Mouse (Mus musculus) splenic B cell, adult 2 months (primary cell): Measurements from ENCODE around the gene Six1.
"Not testable (repeated sequence)": the region's sequence is repeated elsewhere in the genome, so short reads cannot be mapped to it uniquely, and the experiment has no call there.

Source experiments
- DNase-seq: peaks from one replicate; pipeline ENCODE4 v3.0.0-alpha.2; 2011; ENCODE audit warnings: low read depth, low spot score
- H3K27me3 ChIP-seq: 2 replicates; pipeline ENCODE4 v1.6.1; 2012; ENCODE audit warnings: mild to moderate bottlenecking, low read length, moderate library complexity, mixed read lengths; ENCODE audit not compliant: control insufficient read depth, poor library complexity, insufficient read depth, severe bottlenecking
- H3K36me3 ChIP-seq: 2 replicates; pipeline ENCODE4 v1.6.1; 2012; ENCODE audit warnings: mild to moderate bottlenecking, low read length, moderate library complexity, mixed read lengths; ENCODE audit not compliant: control insufficient read depth, poor library complexity, insufficient read depth, severe bottlenecking

Six1 gene

DNA sequence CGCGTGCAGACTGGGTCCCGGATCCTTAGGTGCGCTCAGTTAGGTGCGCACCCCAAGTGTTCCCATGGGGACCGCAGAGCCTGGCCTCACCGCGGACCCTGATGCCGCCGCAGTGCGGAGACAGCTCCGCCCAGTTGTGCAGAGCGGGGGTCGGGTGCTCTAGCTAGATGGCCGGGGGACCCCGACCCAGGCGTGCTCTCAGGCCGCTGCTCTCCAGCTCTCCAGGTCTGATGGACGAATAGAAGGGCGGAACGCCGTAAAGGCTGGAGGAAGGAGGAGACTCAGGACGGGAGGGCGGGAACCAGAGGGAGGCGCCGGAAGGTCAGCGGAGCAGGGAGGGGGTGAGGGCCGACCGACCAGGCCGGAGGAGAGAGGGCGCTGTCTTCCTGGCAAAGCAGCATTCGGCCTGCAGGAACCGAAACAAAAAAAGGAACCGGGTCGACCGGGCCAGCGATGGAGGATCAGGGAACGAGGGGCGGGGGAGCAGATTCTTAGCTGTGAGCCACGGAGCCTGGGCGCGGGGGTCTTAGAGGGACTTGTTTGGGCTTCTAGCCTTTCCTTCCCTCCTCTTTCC, at the start of gene Six1:
Gene Six1 (minus strand): TSS at position 220 of the 574 bp plus-strand sequence.
- Histone ChIP-seq H3K27me3 (peaks cover 3% of the 10 kb centered on the region), H3K36me3 (no peaks in the 10 kb centered on the region)
- peak; percentile 29 for DNase-seq

DNA sequence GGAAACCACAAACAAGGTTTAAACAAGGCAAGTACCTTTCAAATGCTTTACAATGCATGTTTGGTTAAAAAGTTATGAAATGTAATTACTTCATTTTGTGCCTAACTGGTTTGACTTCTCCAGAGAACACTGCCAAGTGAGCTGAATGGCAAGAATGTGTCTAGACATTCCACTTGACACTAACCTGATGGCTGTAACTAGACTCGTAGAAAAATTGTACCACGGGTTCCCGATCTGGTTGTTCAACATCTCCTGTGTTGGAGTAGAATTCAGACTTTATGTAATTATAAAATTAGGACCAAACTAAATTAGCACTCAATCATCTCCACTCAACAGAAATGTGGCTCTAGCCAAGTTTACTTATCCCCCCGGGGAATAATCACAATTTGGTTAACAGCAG, 44.9 kb upstream of the Six1 start:
- Histone ChIP-seq H3K36me3 (no peaks in the 10 kb centered on the region), H3K27me3 (no peaks in the 10 kb centered on the region)
- DNase-seq: no peak

DNA sequence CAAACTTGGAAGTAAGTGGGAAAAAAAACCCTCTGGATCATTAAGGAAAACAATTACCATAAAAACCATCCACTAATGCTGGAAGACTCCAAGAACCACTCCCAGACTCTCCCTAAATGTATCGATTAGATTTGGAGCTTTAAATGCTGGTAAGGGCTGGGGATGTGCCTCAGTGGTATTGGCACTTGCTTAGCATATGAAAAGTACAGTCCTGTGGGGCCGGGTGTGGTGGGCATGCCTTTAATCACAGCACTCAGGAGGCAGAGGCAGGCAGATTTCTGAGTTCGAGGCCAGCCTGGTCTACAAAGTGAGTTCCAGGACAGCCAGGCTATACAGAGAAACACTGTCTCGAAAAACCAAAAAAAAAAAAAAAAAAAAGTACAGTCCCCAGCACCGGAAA, 42.5 kb upstream of the Six1 start:
- not testable (repeated sequence) for H3K36me3 ChIP-seq, H3K27me3 ChIP-seq, DNase-seq

DNA sequence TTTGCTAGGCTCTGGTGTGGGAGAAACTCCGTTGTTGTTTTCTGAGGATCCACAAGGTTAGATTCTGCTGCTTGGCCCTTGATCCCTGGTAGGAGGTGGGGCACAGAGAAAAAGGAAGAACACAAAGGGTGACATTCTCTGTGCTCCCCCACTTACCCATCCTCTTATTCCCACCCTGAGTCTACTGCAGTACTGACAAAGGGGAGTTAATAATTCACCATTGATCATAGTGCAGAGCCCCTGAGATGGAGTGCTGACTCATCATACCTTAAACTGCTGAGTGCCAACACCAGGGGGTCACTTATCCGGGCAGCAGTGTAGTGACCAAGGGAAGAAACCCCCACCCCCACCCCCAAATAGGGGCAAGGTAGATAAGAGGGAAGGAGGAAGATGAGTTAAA, 40.9 kb upstream of the Six1 start:
- no peaks in the 10 kb centered on the region for H3K36me3 ChIP-seq
- DNase-seq: no peak
- no peaks in the 10 kb centered on the region for H3K27me3 ChIP-seq

DNA sequence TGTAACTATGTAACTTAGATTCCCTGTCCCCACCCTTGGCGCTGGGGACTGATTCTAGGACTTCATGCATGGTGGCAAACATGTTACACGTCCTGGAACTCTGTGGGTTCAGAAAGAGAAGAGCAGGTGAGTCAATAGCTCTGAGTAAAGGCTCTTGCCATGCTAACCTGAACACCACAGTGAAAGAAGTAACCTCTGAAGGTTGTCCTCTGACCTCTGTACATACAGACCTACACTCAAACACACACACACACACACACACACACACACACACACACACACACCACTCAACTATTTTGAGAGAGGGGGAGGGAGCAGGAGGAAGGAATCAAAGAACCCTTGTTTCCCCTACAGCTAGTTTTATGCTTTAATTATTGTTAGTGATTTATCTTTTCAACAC, 40.5 kb upstream of the Six1 start:
- no peaks in the 10 kb centered on the region for H3K36me3 ChIP-seq
- DNase-seq: no peak
- no peaks in the 10 kb centered on the region for H3K27me3 ChIP-seq

DNA sequence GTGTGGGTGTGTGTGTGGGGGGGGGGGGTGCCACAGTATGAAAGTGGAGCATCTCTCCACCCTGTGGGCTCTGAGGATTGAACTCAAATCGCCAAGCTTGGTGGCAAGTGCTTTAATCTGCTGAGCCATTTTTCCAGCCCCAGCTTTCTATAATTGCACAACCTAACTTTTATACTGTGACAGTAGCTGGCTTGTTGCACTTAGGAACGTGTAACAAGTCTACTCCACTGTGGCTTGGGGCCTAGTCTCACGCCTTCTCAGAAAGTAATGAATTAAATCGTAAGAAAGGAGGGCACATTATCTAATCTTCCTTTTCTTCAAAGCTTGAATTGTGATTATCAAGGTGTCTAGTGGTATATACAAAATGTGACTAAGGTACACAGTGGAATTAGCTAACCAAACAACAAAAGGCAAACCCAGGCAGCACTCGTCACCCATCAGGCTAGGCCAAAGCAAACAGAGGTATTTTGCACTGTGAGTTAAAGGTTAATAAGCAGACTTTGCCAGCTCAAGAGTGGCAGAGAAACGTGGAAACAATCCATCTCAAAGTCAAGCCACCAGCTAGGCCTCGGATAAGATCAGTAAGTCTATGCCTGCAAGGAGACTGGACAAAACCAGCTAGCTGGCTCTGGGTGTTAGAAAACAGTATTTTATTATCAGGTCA, 37.1 kb upstream of the Six1 start:
- Histone ChIP-seq H3K36me3 (no peaks in the 10 kb centered on the region), H3K27me3 (no peaks in the 10 kb centered on the region)
- no peak for DNase-seq

DNA sequence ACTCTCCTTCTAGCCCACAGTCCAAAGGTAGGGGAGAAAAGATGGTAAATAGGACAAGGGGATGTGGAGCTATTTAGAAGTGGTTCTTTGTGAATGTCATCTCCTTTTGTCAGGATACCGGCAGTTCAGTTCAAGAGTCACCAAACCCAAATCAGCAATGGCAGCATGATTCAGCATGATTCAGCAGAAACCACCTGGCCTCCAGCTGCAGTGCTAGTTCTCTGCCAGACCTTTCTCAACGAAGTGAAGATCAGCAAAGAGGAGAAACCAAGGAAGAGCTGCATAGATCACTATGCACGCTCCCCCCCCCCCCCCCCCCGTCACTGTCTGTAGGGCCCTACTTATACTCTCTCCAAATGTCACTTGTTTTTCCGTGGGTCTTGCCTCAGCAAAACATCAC, 35.2 kb upstream of the Six1 start:
- Histone ChIP-seq H3K27me3 (no peaks in the 10 kb centered on the region), H3K36me3 (no peaks in the 10 kb centered on the region)
- DNase-seq: no peak

DNA sequence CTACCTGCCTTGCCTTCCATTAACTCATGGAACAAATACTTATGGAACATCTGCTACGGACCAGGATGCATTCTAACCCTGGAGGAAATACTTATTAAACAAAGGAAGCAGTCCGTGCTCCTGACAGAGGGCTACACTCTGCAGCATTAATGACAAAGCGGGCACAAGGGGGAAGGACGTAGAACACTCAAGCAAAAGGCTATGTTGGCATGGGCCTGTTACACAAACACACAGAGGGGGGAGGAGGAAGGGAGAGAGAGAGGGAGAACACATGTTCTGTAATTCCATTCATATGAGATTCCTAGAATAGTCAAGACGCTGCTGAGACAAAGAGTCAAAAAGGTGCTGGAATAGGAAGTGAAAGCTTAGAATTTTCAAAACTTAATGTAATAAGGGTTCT, 34.8 kb upstream of the Six1 start:
- no peaks in the 10 kb centered on the region for H3K27me3 ChIP-seq
- no peaks in the 10 kb centered on the region for H3K36me3 ChIP-seq
- no peak for DNase-seq

DNA sequence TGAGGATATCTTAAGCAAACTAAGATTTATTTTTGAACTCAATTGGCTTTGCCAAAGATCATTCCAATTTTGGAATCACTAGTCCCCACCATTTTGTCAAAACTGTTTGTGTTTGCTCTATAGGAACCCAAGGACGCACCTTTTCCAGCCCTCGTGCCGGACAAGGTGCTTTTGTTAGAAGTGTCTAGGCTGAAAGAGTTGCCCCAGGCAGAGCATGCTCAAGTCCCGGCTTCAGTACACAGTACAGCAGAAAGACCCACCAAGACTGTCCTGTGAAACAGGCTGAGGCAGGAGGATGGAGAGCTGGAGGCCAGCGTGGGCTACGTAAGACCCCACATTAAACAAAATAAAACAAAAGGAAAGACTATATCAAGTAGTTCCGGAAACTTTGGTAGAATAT, 33.4 kb upstream of the Six1 start:
- Histone ChIP-seq H3K27me3 (no peaks in the 10 kb centered on the region), H3K36me3 (no peaks in the 10 kb centered on the region)
- no peak for DNase-seq

DNA sequence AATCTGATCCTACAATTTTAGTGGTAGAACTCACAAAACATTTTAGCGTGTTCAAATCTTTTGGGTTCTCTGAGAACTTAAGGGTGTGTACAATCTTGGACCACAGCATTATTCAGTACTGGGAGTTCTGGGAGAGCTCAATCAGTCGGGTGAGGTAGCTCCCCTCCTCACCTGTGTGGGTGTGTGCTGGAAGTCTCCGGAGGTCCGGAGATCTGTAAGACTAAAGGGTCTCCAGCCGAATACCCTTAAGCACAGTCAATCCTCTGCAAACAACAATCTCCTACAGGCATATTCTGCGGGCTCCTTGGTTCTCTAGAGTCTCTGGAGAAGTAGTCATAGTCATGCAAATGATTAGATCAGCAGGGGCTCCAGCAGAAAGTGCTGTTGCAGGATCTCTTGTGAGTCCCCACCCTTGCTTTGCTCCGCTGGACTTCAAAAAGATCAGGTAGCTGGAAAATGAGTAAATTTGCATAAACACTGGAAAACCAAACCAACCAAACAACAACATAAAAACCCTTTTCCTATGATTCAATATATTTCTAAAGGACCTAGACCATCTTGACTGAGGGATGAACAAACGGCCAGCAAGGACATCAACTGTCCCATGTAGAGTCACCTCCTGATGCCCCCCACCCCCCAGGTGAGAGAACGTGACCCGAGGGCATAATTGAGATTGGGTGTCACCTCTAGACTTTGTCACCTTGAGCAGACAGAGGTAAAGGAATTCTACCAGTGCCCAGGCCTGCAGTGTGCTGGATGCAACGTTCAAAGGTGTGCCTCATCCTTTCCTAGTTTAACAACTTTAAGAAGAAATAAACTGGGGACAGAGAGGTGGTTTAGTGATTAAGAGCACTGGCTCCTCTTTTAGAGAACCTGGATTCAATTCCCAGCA, 32.3 kb upstream of the Six1 start:
- Histone ChIP-seq H3K27me3 (no peaks in the 10 kb centered on the region), H3K36me3 (no peaks in the 10 kb centered on the region)
- no peak for DNase-seq

DNA sequence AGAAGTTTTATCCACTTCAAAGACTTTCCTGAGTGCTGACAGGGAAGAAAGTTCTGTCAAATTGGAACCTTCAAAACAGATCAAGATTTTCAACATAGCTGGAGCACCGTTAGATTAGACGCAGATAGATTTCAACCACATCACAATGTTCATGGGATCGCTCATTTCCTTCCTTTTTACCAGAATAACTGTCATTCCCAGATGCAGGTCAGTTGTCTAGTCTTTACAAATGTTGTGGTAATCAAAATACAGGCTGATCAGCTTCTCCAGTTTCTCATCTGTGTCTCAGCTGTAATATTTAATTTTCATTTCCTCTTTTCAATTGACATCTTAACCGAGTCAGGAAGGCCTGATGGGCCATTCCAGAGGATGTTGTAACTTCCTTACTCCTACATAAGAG, 30.1 kb upstream of the Six1 start:
- Histone ChIP-seq H3K36me3 (no peaks in the 10 kb centered on the region), H3K27me3 (no peaks in the 10 kb centered on the region)

DNA sequence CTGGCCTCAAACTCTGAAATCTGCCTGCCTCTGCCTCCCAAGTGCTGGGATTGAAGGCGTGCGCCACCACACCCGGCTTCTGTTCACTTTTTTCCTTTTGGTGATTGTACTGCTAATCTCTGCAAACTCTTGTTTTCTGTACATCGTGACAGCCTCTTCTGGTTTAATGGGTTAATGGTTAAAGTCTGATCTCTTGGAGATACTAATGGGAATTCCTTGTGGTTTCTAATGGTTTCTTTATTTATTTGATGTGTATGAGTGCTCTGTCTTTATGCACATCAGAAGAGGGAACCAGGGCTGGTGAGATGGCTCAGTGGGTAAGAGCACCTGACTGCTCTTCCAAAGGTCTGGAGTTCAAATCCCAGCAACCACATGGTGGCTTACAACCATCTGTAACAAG, 28.1 kb upstream of the Six1 start:
- H3K36me3 ChIP-seq, DNase-seq, H3K27me3 ChIP-seq: not testable (repeated sequence)

More for the DNA sequence above, 30.1 kb upstream of the Six1 start:
- no peak for DNase-seq

DNA sequence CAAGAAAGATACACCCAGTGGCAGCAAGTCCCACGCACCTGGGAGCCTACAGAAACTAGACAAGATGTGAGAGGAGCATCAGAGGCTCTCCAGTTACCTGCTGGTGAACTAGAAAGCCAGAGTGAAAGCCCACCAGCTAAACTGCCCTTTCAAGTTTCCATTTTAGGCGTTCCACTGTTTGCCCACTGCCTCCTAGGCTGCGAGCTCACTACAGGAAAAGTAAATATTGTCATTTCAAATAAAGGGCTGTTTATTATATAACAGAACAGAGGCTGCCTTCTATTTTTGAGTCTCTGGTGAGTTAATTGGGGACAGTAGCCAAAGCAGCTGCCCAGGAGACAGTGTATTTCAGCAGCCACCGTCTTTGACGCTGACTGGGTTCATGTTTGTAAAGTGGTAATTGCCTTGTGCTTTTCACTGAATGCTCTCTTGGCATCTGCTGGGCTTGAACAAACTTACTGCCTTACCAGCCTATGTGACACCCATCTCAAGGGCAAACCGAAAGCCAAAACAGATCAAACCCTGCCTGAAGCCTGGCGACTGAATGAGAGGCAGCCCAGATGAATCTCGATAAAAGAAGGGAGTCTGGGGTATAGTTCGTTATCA, 7.2 kb upstream of the Six1 start:
- Histone ChIP-seq H3K36me3 (no peaks in the 10 kb centered on the region), H3K27me3 (no peaks in the 10 kb centered on the region)
- DNase-seq: no peak

DNA sequence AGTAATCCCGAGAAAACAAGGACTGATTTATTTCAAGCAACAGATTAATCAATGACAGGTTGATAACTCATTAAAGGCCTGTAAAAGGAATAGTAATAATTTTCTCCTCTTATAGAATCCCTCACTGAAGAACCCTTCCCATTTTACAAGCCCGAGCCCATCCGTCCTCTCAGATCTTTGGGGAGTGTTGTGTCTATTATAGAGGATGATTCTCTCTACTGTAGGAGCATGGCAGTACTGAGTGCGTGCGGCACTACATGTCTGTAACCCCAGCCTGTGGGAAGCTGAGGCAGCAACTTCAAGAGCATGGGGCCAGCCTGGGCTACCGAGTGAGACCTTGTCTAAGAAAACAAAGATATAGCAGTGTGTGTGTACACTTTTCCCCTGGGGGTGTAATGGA, 3.8 kb upstream of the Six1 start:
- Histone ChIP-seq H3K36me3 (no peaks in the 10 kb centered on the region), H3K27me3 (no peaks in the 10 kb centered on the region; the same call in 1 of the 2 replicates)
- DNase-seq: no peak

DNA sequence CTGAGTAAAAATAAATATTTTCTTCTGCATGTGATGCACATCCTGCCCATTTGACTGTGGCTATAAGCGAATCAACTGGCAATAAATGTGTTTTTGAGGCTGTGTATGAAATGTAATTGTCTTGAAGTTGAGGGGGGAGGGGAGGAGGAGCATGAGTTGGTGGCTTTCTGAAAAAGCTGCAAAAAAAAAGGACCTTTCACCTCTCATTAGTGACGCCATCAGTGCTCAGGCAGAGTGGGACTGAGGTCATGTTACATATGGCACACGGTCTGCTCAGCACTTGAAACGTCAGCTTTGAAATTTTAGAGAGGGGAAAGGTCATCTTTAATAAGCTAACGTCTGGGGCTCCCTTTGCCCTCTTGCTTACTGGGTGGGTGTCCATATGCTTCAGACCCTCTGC, 1.8 kb upstream of the Six1 start:
- Histone ChIP-seq H3K36me3 (no peaks in the 10 kb centered on the region), H3K27me3 (no peaks in the 10 kb centered on the region; the same call in 1 of the 2 replicates)
- no peak for DNase-seq
